Mouse (Mus musculus): ENCODE data around the gene Grik4. TPM values are rescaled to one million over a fixed set of nuclear protein-coding genes. Genes with fewer than 3 reads are reported as not detected.

The Grik4 gene
- polyA plus RNA-seq, 1 experiment from 2014 or later: 0.43 TPM

DNA sequence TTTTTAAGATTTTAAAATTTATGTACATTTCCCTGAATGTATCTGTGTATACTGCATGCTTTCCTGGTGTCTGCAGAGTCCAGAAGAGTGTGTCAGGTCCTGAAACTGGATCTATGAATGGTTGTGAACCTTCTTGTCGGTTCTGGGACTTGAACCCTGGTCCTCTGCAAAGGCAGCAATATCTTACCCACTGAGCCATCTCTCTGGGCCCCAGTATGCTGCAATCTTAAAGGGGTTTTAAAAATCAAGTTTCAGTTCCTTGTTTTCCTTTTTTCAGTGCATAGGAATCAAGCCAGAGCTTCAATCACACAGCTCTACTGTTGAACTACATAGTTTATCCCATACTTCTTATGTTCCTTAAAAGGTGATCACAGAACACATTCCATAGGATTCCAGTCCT, 461.3 kb downstream of the Grik4 start:
- Histone ChIP-seq H3K9me3 (replicated peaks; ENCODE audit: control insufficient read depth, low read length) (no peaks in the 10 kb centered on the region), H3K9ac (ENCODE audit: low read depth, low read length) (no peak overlapping the region), H3K27ac (ENCODE audit: low read depth, low read length) (no peak overlapping the region), H3K4me2 (no peak overlapping the region), H3K27me3 (ENCODE audit: control insufficient read depth, insufficient read depth, low read length) (no peaks in the 10 kb centered on the region), H3K4me3 (ENCODE audit: low read depth, low read length) (no peak overlapping the region), H3K36me3 (ENCODE audit: control insufficient read depth, insufficient read depth, low read length) (no peaks in the 10 kb centered on the region), H3K4me1 (ENCODE audit: control insufficient read depth, insufficient read depth, low read length) (no peaks in the 10 kb centered on the region)
- WGBS (ENCODE audit: insufficient replicate concordance): 87% methylated on average over 1 of the region's 1 CpGs
- ATAC-seq (replicated peaks; ENCODE audit: insufficient number of reproducible peaks, low FRiP score, low TSS enrichment): no peak

DNA sequence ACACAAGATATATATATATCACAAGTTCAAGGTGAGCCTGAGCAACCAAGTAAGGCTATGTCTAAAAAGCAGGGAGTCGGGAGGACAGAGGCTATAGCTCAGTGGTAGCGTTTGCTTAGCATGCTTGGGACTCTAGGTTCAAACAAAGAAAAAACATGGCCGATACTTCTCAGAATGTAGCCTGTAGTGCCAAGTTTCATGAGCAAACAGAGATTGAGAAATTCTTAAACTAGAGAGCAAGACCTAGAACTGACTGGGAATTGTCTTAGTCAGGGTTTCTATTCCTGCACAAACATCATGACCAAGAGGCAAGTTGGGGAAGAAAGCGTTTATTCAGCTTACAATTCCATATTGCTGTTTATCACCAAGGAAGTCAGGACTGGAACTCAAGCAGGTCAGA, 468.1 kb downstream of the Grik4 start:
- ATAC-seq (replicated peaks; ENCODE audit: insufficient number of reproducible peaks, low FRiP score, low TSS enrichment): no peak
- Histone ChIP-seq H3K27me3 (ENCODE audit: control insufficient read depth, insufficient read depth, low read length) (peaks cover 7% of the 10 kb centered on the region; the same call in 1 of the 2 replicates), H3K27ac (ENCODE audit: low read depth, low read length) (no peak overlapping the region), H3K9ac (ENCODE audit: low read depth, low read length) (no peak overlapping the region), H3K4me3 (ENCODE audit: low read depth, low read length) (no peak overlapping the region), H3K9me3 (replicated peaks; ENCODE audit: control insufficient read depth, low read length) (no peaks in the 10 kb centered on the region), H3K36me3 (ENCODE audit: control insufficient read depth, insufficient read depth, low read length) (no peaks in the 10 kb centered on the region), H3K4me1 (ENCODE audit: control insufficient read depth, insufficient read depth, low read length) (peaks cover 3% of the 10 kb centered on the region; the same call in 1 of the 2 replicates), H3K4me2 (no peak overlapping the region)
- WGBS (ENCODE audit: insufficient replicate concordance): 67% methylated on average over 4 of the region's 4 CpGs

DNA sequence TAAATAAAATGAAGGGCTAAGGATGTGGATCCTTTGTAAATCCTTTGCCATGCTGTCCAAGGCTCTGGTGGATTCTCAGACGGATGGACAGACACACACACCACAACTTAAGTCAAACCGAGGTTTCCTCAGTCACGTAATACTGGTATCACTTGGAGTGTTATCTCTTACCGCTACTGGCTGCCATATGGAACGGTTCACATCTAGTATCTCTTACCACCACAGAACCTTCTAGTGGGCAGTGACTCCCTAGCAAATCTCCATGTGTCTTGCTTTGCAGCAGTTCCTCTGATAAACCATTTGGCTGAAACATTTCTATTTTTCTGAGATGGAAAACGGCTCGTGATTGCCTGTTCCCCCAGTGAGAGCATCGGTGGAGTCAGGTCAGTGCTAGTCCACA, 470.0 kb downstream of the Grik4 start:
- Histone ChIP-seq H3K27ac (ENCODE audit: low read depth, low read length) (no peak overlapping the region), H3K4me2 (no peak overlapping the region)
- WGBS (ENCODE audit: insufficient replicate concordance): 59% methylated on average over 8 of the region's 8 CpGs

DNA sequence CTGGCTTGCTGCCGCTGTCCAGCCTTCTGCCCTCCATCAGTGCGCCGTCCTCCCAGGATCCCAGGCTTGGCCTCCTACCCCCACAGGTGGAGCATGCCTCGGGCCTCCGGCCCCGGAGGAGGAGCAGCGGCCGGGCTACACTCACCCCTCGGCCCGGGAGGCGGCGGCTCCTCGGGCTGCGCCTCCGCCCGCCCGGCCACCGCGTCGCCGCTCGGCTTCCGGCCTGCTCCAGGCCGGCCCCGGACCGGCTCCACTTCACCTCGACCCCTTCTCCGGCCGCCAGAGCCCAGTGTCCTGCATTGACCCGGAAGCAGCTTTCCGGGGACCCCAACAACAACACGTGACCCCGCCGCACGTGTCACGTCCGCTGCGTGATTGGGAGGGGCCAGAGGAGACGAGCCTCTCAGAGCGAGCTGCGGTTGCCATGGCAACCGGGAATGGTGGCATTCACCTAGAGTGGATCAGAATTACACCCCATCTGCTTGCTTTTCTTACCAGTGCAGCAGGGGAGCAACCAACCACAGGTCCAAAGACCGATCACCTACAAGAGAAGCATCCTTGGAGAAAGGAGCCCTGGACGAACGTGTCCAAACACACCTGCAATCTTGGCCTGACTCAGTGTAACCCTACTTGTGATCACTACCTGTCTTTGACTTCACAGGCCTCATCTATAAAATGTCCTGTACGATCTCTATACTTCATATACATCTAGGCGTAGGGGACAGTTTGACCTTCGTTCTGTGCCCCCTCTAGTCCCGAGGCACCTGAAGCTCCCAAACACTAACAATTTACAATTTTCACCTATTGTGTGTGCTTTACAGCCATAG, 472.2 kb downstream of the Grik4 start:
- peak; percentile 88 for ATAC-seq (replicated peaks; ENCODE audit: insufficient number of reproducible peaks, low FRiP score, low TSS enrichment)
- WGBS (ENCODE audit: insufficient replicate concordance): 6% methylated on average over 49 of the region's 49 CpGs
- no peak overlapping the region for H3K27ac ChIP-seq (ENCODE audit: low read depth, low read length)
- H3K4me2 ChIP-seq: peak overlapping the region; percentile 84
- no peaks in the 10 kb centered on the region for H3K36me3 ChIP-seq (ENCODE audit: control insufficient read depth, insufficient read depth, low read length)
- H3K27me3 ChIP-seq (ENCODE audit: control insufficient read depth, insufficient read depth, low read length): peaks cover 20% of the 10 kb centered on the region
- H3K9ac ChIP-seq (ENCODE audit: low read depth, low read length): peak overlapping the region; percentile 76
- peak overlapping the region; percentile 62 for H3K4me3 ChIP-seq (ENCODE audit: low read depth, low read length)
- no peaks in the 10 kb centered on the region for H3K9me3 ChIP-seq (replicated peaks; ENCODE audit: control insufficient read depth, low read length)
- H3K4me1 ChIP-seq (ENCODE audit: control insufficient read depth, insufficient read depth, low read length): peaks cover 7% of the 10 kb centered on the region; the same call in 1 of the 2 replicates

More for the DNA sequence above, 470.0 kb downstream of the Grik4 start:
- no peak for ATAC-seq (replicated peaks; ENCODE audit: insufficient number of reproducible peaks, low FRiP score, low TSS enrichment)
- Histone ChIP-seq H3K4me1 (ENCODE audit: control insufficient read depth, insufficient read depth, low read length) (peaks cover 7% of the 10 kb centered on the region; the same call in 1 of the 2 replicates), H3K9ac (ENCODE audit: low read depth, low read length) (no peak overlapping the region), H3K27me3 (ENCODE audit: control insufficient read depth, insufficient read depth, low read length) (peaks cover 9% of the 10 kb centered on the region), H3K9me3 (replicated peaks; ENCODE audit: control insufficient read depth, low read length) (no peaks in the 10 kb centered on the region), H3K36me3 (ENCODE audit: control insufficient read depth, insufficient read depth, low read length) (no peaks in the 10 kb centered on the region), H3K4me3 (ENCODE audit: low read depth, low read length) (no peak overlapping the region)

DNA sequence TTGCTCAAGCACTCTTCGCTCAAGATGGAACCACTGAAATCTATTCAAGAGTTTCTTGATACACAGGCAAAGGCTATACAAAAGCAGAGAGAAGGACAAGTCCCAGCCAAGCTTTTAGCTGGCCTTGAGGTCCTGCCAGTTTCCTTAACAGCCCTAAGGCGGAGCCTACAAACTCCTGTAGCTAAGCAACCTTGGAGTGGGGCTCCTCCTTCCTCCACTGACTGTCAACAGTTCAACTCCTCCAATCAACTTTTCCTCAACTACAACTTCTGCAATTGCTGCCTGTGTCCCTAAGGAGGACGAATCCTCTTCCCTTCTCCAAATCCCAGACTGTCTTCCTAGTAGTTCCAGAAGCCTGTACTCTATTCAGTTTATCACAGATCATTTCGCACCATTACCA, 473.1 kb downstream of the Grik4 start:
- H3K27ac ChIP-seq (ENCODE audit: low read depth, low read length): no peak overlapping the region

DNA sequence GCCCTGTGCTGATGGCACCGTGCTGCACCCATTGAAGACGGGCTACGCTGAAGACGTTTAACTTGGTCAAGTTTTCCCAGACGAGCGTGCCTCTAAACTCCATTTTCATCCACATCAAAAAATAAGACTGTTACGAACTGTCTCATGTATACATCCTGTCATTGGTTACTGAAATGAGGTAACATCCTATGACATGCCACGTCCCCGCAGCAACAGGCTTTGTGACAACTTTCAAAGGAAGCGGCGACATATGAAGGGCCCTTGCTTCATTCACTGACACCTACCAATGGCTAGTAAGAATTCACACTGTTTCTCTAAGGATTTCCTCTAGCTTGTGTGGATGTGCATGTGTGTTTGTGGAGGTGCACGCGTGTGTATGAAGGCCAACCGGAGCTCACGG, 475.0 kb downstream of the Grik4 start:
- H3K27me3 ChIP-seq (ENCODE audit: control insufficient read depth, insufficient read depth, low read length): peaks cover 36% of the 10 kb centered on the region
- no peak for ATAC-seq (replicated peaks; ENCODE audit: insufficient number of reproducible peaks, low FRiP score, low TSS enrichment)
- H3K4me2 ChIP-seq: no peak overlapping the region
- WGBS (ENCODE audit: insufficient replicate concordance): 93% methylated on average over 15 of the region's 15 CpGs
- H3K4me3 ChIP-seq (ENCODE audit: low read depth, low read length): no peak overlapping the region
- no peaks in the 10 kb centered on the region for H3K36me3 ChIP-seq (ENCODE audit: control insufficient read depth, insufficient read depth, low read length)
- H3K27ac ChIP-seq (ENCODE audit: low read depth, low read length): no peak overlapping the region
- peaks cover 10% of the 10 kb centered on the region; the same call in 1 of the 2 replicates for H3K4me1 ChIP-seq (ENCODE audit: control insufficient read depth, insufficient read depth, low read length)
- H3K9ac ChIP-seq (ENCODE audit: low read depth, low read length): no peak overlapping the region
- no peaks in the 10 kb centered on the region for H3K9me3 ChIP-seq (replicated peaks; ENCODE audit: control insufficient read depth, low read length)

More for the DNA sequence above, 473.1 kb downstream of the Grik4 start:
- Histone ChIP-seq H3K36me3 (ENCODE audit: control insufficient read depth, insufficient read depth, low read length) (no peaks in the 10 kb centered on the region), H3K9ac (ENCODE audit: low read depth, low read length) (peak overlapping the region; percentile 76; the same call in 1 of the 2 replicates), H3K4me2 (peak overlapping the region; percentile 84), H3K9me3 (replicated peaks; ENCODE audit: control insufficient read depth, low read length) (no peaks in the 10 kb centered on the region), H3K4me1 (ENCODE audit: control insufficient read depth, insufficient read depth, low read length) (peaks cover 7% of the 10 kb centered on the region; the same call in 1 of the 2 replicates), H3K27me3 (ENCODE audit: control insufficient read depth, insufficient read depth, low read length) (peaks cover 24% of the 10 kb centered on the region), H3K4me3 (ENCODE audit: low read depth, low read length) (peak overlapping the region; percentile 62)
- no peak for ATAC-seq (replicated peaks; ENCODE audit: insufficient number of reproducible peaks, low FRiP score, low TSS enrichment)
- WGBS (ENCODE audit: insufficient replicate concordance): 57% methylated on average over 4 of the region's 4 CpGs

DNA sequence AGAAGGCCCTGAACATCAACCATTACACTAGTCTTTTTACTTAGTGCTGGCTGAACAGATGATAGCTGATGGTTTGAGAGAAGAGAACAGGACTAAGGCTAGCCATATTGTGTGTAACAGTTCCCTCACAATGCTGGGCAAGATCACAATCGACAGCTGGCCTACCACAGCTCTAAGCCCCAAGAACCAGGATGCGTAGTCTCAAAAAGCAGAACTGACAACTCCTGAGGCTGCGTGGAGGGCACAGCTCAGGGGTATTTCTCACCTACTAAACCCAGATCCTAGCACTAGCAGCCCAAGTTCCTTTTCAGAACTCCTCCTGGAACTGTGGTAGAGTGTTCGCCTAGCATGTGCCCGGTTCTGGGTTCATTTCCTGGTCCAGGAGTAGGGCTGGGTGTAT, 475.9 kb downstream of the Grik4 start:
- H3K27me3 ChIP-seq (ENCODE audit: control insufficient read depth, insufficient read depth, low read length): peaks cover 31% of the 10 kb centered on the region
- no peak for ATAC-seq (replicated peaks; ENCODE audit: insufficient number of reproducible peaks, low FRiP score, low TSS enrichment)

More for the DNA sequence above, 475.9 kb downstream of the Grik4 start:
- Histone ChIP-seq H3K4me2 (no peak overlapping the region), H3K27ac (ENCODE audit: low read depth, low read length) (no peak overlapping the region), H3K9ac (ENCODE audit: low read depth, low read length) (no peak overlapping the region), H3K36me3 (ENCODE audit: control insufficient read depth, insufficient read depth, low read length) (no peaks in the 10 kb centered on the region), H3K4me3 (ENCODE audit: low read depth, low read length) (no peak overlapping the region), H3K9me3 (replicated peaks; ENCODE audit: control insufficient read depth, low read length) (no peaks in the 10 kb centered on the region), H3K4me1 (ENCODE audit: control insufficient read depth, insufficient read depth, low read length) (peaks cover 13% of the 10 kb centered on the region)
- WGBS (ENCODE audit: insufficient replicate concordance): 86% methylated on average over 5 of the region's 5 CpGs
